Mouse (Mus musculus): ENCODE measurements at regions not wholly inside any gene's neighbourhood (a gene's known extent, or its start where the extent isn't known, plus 50 kb on each side); places are given as distances from the start of the nearest gene placed in this dataset.
A peak's percentile ranks its signal among the peaks of the same experiment; 100 is the strongest.

DNA sequence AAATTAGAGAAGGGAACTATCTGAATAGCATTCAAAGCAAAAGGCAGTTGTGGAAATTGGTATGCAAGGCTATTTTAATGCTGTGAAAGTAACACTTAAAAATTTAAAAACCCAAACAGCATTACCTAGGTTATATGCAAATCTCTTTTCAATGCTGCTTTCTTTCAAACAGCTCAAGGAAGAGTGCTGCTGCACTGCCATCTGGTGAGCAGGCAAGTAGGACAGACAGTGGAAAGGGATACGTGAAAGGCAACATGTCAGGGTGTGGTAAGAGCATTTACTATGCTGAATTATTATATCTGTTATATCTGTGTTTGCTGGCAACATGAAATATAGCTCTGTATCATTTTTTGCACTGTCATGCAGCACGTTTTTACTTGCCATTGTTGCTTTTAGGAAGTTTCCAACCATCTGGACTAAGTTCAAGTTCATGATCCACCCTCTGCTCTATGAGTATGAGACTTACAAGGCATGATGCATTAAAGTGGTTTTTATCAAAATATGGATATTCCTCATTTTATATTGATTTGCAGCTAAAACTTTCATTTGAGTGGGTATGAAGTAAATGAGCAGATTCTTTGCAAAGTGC is 1223.0 kb downstream of the Dnajb9 start:
- peak; percentile 84 for DNase-seq (ENCODE audit: low spot score, missing footprints)
- Histone ChIP-seq H3K9ac (ENCODE audit: low read length) (no peak overlapping the region), H3K4me3 (ENCODE audit: low read depth, low read length) (no peak overlapping the region), H3K4me2 (no peak overlapping the region), H3K36me3 (ENCODE audit: control insufficient read depth, insufficient read depth, low read length) (no peaks in the 10 kb centered on the region), H3K4me1 (ENCODE audit: control insufficient read depth, insufficient read depth, low read length) (no peaks in the 10 kb centered on the region), H3K27ac (ENCODE audit: low read depth, low read length) (no peak overlapping the region), H3K27me3 (ENCODE audit: control insufficient read depth, insufficient read depth, low read length) (no peaks in the 10 kb centered on the region), H3K9me3 (ENCODE audit: control insufficient read depth, low read length) (no peaks in the 10 kb centered on the region)
- WGBS, result 18% methylated on average over 2 of the region's 2 CpGs
- peak; percentile 85 for ATAC-seq (ENCODE audit: low FRiP score)

DNA sequence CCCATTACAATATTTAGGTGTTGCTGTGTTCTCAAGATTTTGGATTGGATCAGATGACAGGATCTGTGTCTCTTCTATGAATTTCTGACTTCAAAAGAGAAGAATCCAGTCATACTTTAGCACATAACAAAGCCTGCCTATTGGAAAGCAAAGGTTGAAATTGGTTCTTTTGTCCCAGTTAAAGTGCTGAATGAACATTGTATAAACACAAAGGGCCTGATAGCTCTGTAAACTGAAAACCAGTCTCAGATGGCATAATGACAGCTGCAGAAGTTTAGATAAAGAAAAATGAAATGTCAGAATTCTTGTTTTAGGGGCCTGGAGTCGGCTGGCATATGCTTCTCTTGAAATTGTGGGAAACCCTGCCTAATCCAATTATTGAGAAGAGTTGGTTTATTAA is 1223.6 kb downstream of the Dnajb9 start:
- Histone ChIP-seq H3K4me3 (ENCODE audit: low read depth, low read length) (no peak overlapping the region), H3K4me1 (ENCODE audit: control insufficient read depth, insufficient read depth, low read length) (no peaks in the 10 kb centered on the region), H3K4me2 (no peak overlapping the region), H3K36me3 (ENCODE audit: control insufficient read depth, insufficient read depth, low read length) (no peaks in the 10 kb centered on the region), H3K9me3 (ENCODE audit: control insufficient read depth, low read length) (no peaks in the 10 kb centered on the region), H3K27ac (ENCODE audit: low read depth, low read length) (no peak overlapping the region), H3K9ac (ENCODE audit: low read length) (no peak overlapping the region), H3K27me3 (ENCODE audit: control insufficient read depth, insufficient read depth, low read length) (no peaks in the 10 kb centered on the region)
- 17% methylated on average over 1 of the region's 1 CpGs for WGBS
- DNase-seq (ENCODE audit: low spot score, missing footprints) (peak; percentile 86), ATAC-seq (ENCODE audit: low FRiP score) (peak; percentile 76)

DNA sequence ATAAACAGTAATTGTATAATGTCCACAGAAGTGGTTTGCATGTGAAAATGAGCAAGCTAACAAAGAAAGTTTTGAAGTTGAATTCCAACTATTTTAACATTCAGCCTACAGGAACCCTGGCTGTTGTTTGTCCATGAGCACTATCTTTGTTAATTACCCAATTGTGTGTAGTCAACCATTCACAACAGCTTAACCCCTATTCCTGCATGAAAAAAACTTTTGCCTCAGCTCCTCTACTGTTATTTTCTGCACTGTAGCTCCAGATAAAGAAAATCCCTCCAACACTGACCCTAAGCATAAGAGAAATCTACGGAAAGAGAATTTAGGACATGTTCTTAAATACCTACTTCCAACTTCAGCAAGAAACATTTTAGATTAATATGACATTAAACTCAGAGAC is 1224.0 kb downstream of the Dnajb9 start:
- no peak overlapping the region for H3K4me2 ChIP-seq
- H3K4me1 ChIP-seq (ENCODE audit: control insufficient read depth, insufficient read depth, low read length), result no peaks in the 10 kb centered on the region
- ATAC-seq (ENCODE audit: low FRiP score) (peak; percentile 62), DNase-seq (ENCODE audit: low spot score, missing footprints) (no peak)
- no peaks in the 10 kb centered on the region for H3K27me3 ChIP-seq (ENCODE audit: control insufficient read depth, insufficient read depth, low read length)
- no peak overlapping the region for H3K4me3 ChIP-seq (ENCODE audit: low read depth, low read length)
- 41% methylated on average over 1 of the region's 1 CpGs for WGBS
- no peak overlapping the region for H3K9ac ChIP-seq (ENCODE audit: low read length)
- no peaks in the 10 kb centered on the region for H3K36me3 ChIP-seq (ENCODE audit: control insufficient read depth, insufficient read depth, low read length)
- no peak overlapping the region for H3K27ac ChIP-seq (ENCODE audit: low read depth, low read length)
- H3K9me3 ChIP-seq (ENCODE audit: control insufficient read depth, low read length), result no peaks in the 10 kb centered on the region

DNA sequence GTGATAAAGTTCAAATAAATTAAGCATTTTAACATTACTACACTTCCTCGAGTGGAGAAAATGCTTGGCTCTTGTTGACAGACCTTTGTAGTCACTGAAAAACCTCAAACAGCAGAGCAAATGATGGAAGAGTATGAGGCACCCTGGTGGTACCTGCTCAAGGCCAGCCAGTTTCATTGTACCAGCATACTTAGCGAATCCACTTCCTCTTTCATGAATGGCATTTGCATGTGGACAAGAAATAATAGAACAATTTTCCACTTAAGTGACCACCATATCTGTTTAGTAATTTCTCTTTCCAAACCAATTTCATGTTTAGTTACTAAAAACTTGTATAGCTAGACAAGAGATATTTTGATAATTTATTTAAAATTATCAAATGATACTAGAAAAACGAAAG is 1231.3 kb downstream of the Dnajb9 start:
- H3K36me3 ChIP-seq (ENCODE audit: control insufficient read depth, insufficient read depth, low read length), result no peaks in the 10 kb centered on the region
- H3K27me3 ChIP-seq (ENCODE audit: control insufficient read depth, insufficient read depth, low read length), result no peaks in the 10 kb centered on the region
- no peak for ATAC-seq (ENCODE audit: low FRiP score)
- H3K4me1 ChIP-seq (ENCODE audit: control insufficient read depth, insufficient read depth, low read length), result no peaks in the 10 kb centered on the region
- H3K9me3 ChIP-seq (ENCODE audit: control insufficient read depth, low read length), result no peaks in the 10 kb centered on the region
- H3K9ac ChIP-seq (ENCODE audit: low read length), result no peak overlapping the region
- H3K4me2 ChIP-seq, result no peak overlapping the region
- no peak overlapping the region for H3K27ac ChIP-seq (ENCODE audit: low read depth, low read length)
- no peak overlapping the region for H3K4me3 ChIP-seq (ENCODE audit: low read depth, low read length)
- 77% methylated on average over 3 of the region's 3 CpGs for WGBS
- no peak for DNase-seq (ENCODE audit: low spot score, missing footprints)

DNA sequence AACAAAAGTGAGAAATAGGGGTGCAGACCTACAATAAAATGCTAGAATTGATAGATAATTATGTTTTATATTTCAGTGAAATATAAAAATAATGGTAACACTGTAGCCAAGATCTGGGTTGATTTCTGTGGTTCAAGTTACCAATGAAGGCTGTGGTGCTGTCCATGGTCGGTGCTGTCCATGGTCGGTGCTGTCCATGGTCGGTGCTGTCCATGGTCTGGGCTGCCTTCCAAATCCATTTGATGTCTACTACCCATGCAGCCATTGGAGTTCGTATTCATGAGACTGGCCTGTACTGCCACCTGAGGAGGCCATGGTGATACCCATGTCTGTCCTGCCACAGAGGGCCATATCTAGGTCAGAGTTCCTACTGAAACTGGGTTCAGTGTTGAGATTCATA is 1237.4 kb downstream of the Dnajb9 start:
- H3K4me1 ChIP-seq (ENCODE audit: control insufficient read depth, insufficient read depth, low read length), result no peaks in the 10 kb centered on the region
- H3K27me3 ChIP-seq (ENCODE audit: control insufficient read depth, insufficient read depth, low read length), result no peaks in the 10 kb centered on the region
- no peak overlapping the region for H3K9ac ChIP-seq (ENCODE audit: low read length)
- H3K36me3 ChIP-seq (ENCODE audit: control insufficient read depth, insufficient read depth, low read length), result no peaks in the 10 kb centered on the region
- H3K27ac ChIP-seq (ENCODE audit: low read depth, low read length), result no peak overlapping the region
- no peak for ATAC-seq (ENCODE audit: low FRiP score)
- 77% methylated on average over 4 of the region's 4 CpGs for WGBS
- DNase-seq (ENCODE audit: low spot score, missing footprints), result no peak
- H3K4me2 ChIP-seq, result no peak overlapping the region
- no peaks in the 10 kb centered on the region for H3K9me3 ChIP-seq (ENCODE audit: control insufficient read depth, low read length)
- H3K4me3 ChIP-seq (ENCODE audit: low read depth, low read length), result no peak overlapping the region

DNA sequence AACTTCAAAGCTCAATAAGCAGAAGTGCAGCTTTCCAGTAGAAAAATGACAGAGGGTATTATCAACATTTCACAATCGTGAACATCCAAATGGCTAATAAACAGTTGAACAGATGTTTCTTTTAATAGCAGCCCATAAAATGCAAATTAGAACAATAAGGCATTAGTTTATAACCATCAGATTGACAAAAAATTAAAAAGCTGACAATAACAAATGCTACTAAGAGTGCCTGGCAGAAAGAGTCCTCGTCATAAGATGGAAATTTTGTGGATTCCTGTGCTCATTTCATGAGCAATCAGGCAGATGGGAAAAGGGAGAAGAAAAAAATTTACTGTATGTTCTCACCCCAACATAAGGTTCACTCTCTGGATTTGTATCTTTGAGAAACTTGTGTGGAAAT is 1248.6 kb downstream of the Dnajb9 start:
- Histone ChIP-seq H3K27me3 (ENCODE audit: control insufficient read depth, insufficient read depth, low read length) (no peaks in the 10 kb centered on the region), H3K4me3 (ENCODE audit: low read depth, low read length) (no peak overlapping the region), H3K4me2 (no peak overlapping the region), H3K9me3 (ENCODE audit: control insufficient read depth, low read length) (no peaks in the 10 kb centered on the region), H3K9ac (ENCODE audit: low read length) (no peak overlapping the region), H3K27ac (ENCODE audit: low read depth, low read length) (no peak overlapping the region), H3K4me1 (ENCODE audit: control insufficient read depth, insufficient read depth, low read length) (no peaks in the 10 kb centered on the region), H3K36me3 (ENCODE audit: control insufficient read depth, insufficient read depth, low read length) (no peaks in the 10 kb centered on the region)
- 85% methylated on average over 2 of the region's 2 CpGs for WGBS
- ATAC-seq (ENCODE audit: low FRiP score) (no peak), DNase-seq (ENCODE audit: low spot score, missing footprints) (no peak)

DNA sequence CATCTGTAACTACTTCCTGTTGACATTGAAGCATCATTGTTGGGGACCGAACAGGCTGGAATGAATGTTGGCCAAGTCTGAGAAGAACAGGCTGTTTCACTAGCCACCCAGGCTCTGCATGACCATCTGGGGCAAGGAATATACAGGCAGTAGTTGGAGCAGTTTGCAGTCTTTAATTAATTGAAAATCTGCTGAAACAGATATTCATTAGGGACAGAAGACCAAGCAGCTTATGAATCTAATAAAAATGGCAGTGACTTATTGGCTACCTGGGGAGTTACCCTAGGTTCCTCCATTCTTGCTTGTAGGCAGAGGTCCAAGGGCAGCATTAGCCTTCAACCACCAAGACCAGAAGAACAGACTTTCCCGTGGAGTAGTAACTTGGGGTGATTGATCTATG is 1262.2 kb downstream of the Dnajb9 start:
- Histone ChIP-seq H3K27ac (ENCODE audit: low read depth, low read length) (no peak overlapping the region), H3K27me3 (ENCODE audit: control insufficient read depth, insufficient read depth, low read length) (no peaks in the 10 kb centered on the region), H3K9ac (ENCODE audit: low read length) (no peak overlapping the region), H3K36me3 (ENCODE audit: control insufficient read depth, insufficient read depth, low read length) (no peaks in the 10 kb centered on the region), H3K4me3 (ENCODE audit: low read depth, low read length) (no peak overlapping the region), H3K4me2 (no peak overlapping the region), H3K9me3 (ENCODE audit: control insufficient read depth, low read length) (no peaks in the 10 kb centered on the region), H3K4me1 (ENCODE audit: control insufficient read depth, insufficient read depth, low read length) (no peaks in the 10 kb centered on the region)
- ATAC-seq (ENCODE audit: low FRiP score) (no peak), DNase-seq (ENCODE audit: low spot score, missing footprints) (no peak)
- WGBS, result 92% methylated on average over 2 of the region's 2 CpGs

DNA sequence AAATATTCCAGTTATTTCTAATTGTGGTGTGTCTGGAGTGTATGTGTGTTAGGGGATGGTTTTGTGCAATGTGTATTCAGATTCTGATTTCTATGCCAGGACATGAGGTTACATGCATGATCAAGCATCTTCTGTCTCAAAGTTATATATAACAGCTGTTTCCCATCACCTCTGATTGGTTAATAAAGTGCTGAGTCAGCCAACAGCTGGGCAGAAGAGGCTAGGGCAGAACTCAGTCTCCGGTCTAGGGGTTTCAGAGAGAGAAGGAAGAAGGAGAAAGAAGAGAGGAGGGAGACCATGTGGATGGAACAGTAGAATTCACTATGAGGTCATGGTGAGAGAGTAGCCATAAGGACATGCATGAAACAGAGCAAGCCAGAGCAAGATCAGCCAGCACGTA is 1295.8 kb downstream of the Dnajb9 start:
- Histone ChIP-seq H3K36me3 (ENCODE audit: control insufficient read depth, insufficient read depth, low read length) (no peaks in the 10 kb centered on the region), H3K4me1 (ENCODE audit: control insufficient read depth, insufficient read depth, low read length) (no peaks in the 10 kb centered on the region), H3K27ac (ENCODE audit: low read depth, low read length) (no peak overlapping the region), H3K27me3 (ENCODE audit: control insufficient read depth, insufficient read depth, low read length) (no peaks in the 10 kb centered on the region), H3K4me2 (no peak overlapping the region), H3K9me3 (ENCODE audit: control insufficient read depth, low read length) (no peaks in the 10 kb centered on the region), H3K4me3 (ENCODE audit: low read depth, low read length) (no peak overlapping the region), H3K9ac (ENCODE audit: low read length) (no peak overlapping the region)
- no peak for ATAC-seq (ENCODE audit: low FRiP score)
- DNase-seq (ENCODE audit: low spot score, missing footprints), result no peak
- WGBS, result 83% methylated on average over 2 of the region's 2 CpGs

Measured in midbrain, embryonic 11.5 days (tissue).